Mouse (Mus musculus): Measurements from ENCODE around the gene Vmn1r229.

Vmn1r229 gene

DNA sequence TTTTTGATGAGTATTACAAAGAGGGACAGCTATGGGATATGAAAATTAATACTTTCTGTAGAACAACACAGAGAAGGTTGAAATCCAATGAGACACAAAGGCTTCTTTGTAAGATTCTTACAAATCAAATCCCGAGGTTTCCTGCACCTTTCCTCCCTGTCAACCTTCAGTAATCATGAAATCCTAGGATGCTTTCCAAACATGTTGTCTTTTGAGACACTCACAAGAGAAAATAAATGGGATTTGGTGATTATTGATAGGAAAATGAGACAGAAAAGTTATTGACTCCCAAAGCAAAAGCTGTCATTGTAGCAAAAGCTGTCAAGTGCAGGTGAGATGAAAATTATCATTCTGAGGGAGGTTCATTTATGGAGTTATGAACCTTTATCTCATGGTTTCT, at the start of gene Vmn1r229:
Gene Vmn1r229, plus strand, starts transcription at position 301 of the 400 bp plus-strand sequence.
- WGBS = 66% methylated on average over 1 of the region's 1 CpGs

DNA sequence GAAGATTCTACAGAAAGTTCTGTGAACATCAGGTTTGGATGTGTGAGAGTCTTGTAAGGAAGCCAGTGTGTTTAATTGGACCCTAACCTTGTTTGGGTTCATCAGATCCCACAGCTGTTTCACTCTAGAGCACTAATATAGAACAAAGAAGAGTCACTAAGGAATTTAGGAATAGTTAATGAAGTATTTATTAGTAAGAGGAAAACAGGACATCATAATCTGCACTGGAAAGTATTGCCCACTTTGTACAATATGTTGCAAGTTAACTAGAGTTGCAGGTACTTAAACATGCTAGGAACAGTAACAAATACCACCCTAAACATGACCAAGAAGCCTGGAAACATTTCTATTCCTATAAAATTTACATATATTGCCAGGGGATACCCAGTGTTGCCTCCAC, 25.3 kb upstream of the Vmn1r229 start, which contains the start of gene Vmn1r228:
Gene Vmn1r228, minus strand, starts transcription at position 101 of the 400 bp plus-strand sequence.

DNA sequence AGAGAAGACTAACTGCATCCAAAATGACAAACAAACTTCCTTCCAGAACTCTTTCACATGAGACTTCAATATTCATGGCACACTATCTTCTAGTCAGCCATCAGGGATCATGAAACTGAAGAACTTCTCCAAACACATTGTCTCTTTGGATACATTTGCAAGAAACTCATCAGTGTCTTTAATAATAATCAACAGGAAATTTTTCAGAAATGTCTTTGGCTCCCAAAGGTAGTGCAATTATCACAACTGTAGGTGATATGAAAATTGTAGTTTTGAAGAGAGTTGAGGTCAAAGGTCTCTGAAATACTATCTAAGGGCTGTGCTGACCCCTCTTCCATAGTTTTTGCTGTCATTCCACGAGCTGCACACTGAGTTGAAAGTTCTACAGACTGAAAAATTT, 28.8 kb downstream of the Vmn1r229 start, which contains the start of gene Vmn1r230:
Gene Vmn1r230, plus strand, starts transcription at position 301 of the 400 bp plus-strand sequence.
- WGBS = 5% methylated on average over 1 of the region's 1 CpGs

Measured in cerebral cortex, adult 2 months (tissue).